Mouse (Mus musculus): Measurements from ENCODE around the gene Insr. TPM values are rescaled to one million over a fixed set of nuclear protein-coding genes. Genes with fewer than 3 reads are reported as not detected.
A peak's percentile ranks its signal among the peaks of the same experiment; 100 is the strongest.
"Not testable (repeated sequence)": the region's sequence is repeated elsewhere in the genome, so short reads cannot be mapped to it uniquely, and the experiment has no call there.

Insr gene
- polyA plus RNA-seq (2015; fragmentation: Nextera tagmentation; extraction: Ambion mirVana): 48.6 and 54.1 TPM in 2 replicates

GRCm38 (mm10) chr8:3278934-3279720 is at the start of gene Insr:
Insr (minus strand) TSS chr8:3279617.
- peak; percentile 95 for ATAC-seq
- H3K27me3 ChIP-seq (ENCODE audit: control insufficient read depth, insufficient read depth, low read depth, low read length): no peaks in the 10 kb centered on the region

GRCm38 (mm10) chr8:3327538-3328245 is 48.3 kb upstream of the Insr start:
- Histone ChIP-seq H3K4me3 (ENCODE audit: low read depth, low read length) (no peak overlapping the region), H3K9ac (ENCODE audit: low read depth, low read length) (no peak overlapping the region), H3K27me3 (ENCODE audit: control insufficient read depth, insufficient read depth, low read depth, low read length) (no peaks in the 10 kb centered on the region), H3K36me3 (ENCODE audit: control insufficient read depth, insufficient read depth, low read length) (no peaks in the 10 kb centered on the region), H3K4me1 (ENCODE audit: control insufficient read depth, insufficient read depth, low read length) (no peaks in the 10 kb centered on the region), H3K27ac (ENCODE audit: low read length) (no peak overlapping the region), H3K9me3 (replicated peaks; ENCODE audit: control insufficient read depth, low read length, poor library complexity, severe bottlenecking) (no peaks in the 10 kb centered on the region), H3K4me2 (ENCODE audit: low read length) (no peak overlapping the region)
- ATAC-seq: no peak
- 72% methylated on average over 8 of the region's 8 CpGs for WGBS

More at GRCm38 (mm10) chr8:3278934-3279720, at the start of gene Insr:
- under 1% methylated on average over 60 of the region's 61 CpGs for WGBS
- Histone ChIP-seq H3K27ac (ENCODE audit: low read length) (peak within 1 kb of the TSS; percentile 81), H3K36me3 (ENCODE audit: control insufficient read depth, insufficient read depth, low read length) (no peaks in the 10 kb centered on the region), H3K9me3 (replicated peaks; ENCODE audit: control insufficient read depth, low read length, poor library complexity, severe bottlenecking) (no peaks in the 10 kb centered on the region), H3K4me3 (ENCODE audit: low read depth, low read length) (peak within 1 kb of the TSS; percentile 92), H3K4me1 (ENCODE audit: control insufficient read depth, insufficient read depth, low read length) (peaks cover 26% of the 10 kb centered on the region), H3K4me2 (ENCODE audit: low read length) (peak within 1 kb of the TSS; percentile 85), H3K9ac (ENCODE audit: low read depth, low read length) (peak within 1 kb of the TSS; percentile 97)

- Histone ChIP-seq H3K9ac (ENCODE audit: low read depth, low read length) (no peak overlapping the region), H3K4me1 (ENCODE audit: control insufficient read depth, insufficient read depth, low read length) (no peaks in the 10 kb centered on the region), H3K36me3 (ENCODE audit: control insufficient read depth, insufficient read depth, low read length) (no peaks in the 10 kb centered on the region), H3K27ac (ENCODE audit: low read length) (no peak overlapping the region), H3K9me3 (replicated peaks; ENCODE audit: control insufficient read depth, low read length, poor library complexity, severe bottlenecking) (no peaks in the 10 kb centered on the region), H3K4me2 (ENCODE audit: low read length) (no peak overlapping the region), H3K4me3 (ENCODE audit: low read depth, low read length) (no peak overlapping the region), H3K27me3 (ENCODE audit: control insufficient read depth, insufficient read depth, low read depth, low read length) (no peaks in the 10 kb centered on the region)
- no peak for ATAC-seq
- WGBS: 81% methylated on average over 1 of the region's 1 CpGs
These were observed 47.6 kb upstream of the Insr start for GRCm38 (mm10) chr8:3327056-3327455.

- no peak overlapping the region for H3K9ac ChIP-seq (ENCODE audit: low read depth, low read length)
- ATAC-seq: no peak
- H3K36me3 ChIP-seq (ENCODE audit: control insufficient read depth, insufficient read depth, low read length): no peaks in the 10 kb centered on the region
- no peaks in the 10 kb centered on the region for H3K4me1 ChIP-seq (ENCODE audit: control insufficient read depth, insufficient read depth, low read length)
- H3K9me3 ChIP-seq (replicated peaks; ENCODE audit: control insufficient read depth, low read length, poor library complexity, severe bottlenecking): no peaks in the 10 kb centered on the region
- no peak overlapping the region for H3K4me2 ChIP-seq (ENCODE audit: low read length)
- no peaks in the 10 kb centered on the region for H3K27me3 ChIP-seq (ENCODE audit: control insufficient read depth, insufficient read depth, low read depth, low read length)
- H3K27ac ChIP-seq (ENCODE audit: low read length): no peak overlapping the region
- H3K4me3 ChIP-seq (ENCODE audit: low read depth, low read length): no peak overlapping the region
- WGBS: 91% methylated on average over 2 of the region's 2 CpGs
These were observed 44.8 kb upstream of the Insr start for GRCm38 (mm10) chr8:3324253-3324652.

- H3K4me3 ChIP-seq (ENCODE audit: low read depth, low read length); H3K27me3 ChIP-seq (ENCODE audit: control insufficient read depth, insufficient read depth, low read depth, low read length); H3K9me3 ChIP-seq (replicated peaks; ENCODE audit: control insufficient read depth, low read length, poor library complexity, severe bottlenecking); H3K27ac ChIP-seq (ENCODE audit: low read length); H3K9ac ChIP-seq (ENCODE audit: low read depth, low read length); ATAC-seq; H3K36me3 ChIP-seq (ENCODE audit: control insufficient read depth, insufficient read depth, low read length); H3K4me2 ChIP-seq (ENCODE audit: low read length); H3K4me1 ChIP-seq (ENCODE audit: control insufficient read depth, insufficient read depth, low read length): not testable (repeated sequence)
- 93% methylated on average over 8 of the region's 11 CpGs for WGBS
These were observed 39.9 kb upstream of the Insr start for GRCm38 (mm10) chr8:3319267-3319666.

- H3K36me3 ChIP-seq (ENCODE audit: control insufficient read depth, insufficient read depth, low read length): no peaks in the 10 kb centered on the region
- H3K27me3 ChIP-seq (ENCODE audit: control insufficient read depth, insufficient read depth, low read depth, low read length): no peaks in the 10 kb centered on the region
- 87% methylated on average over 5 of the region's 5 CpGs for WGBS
- no peak for ATAC-seq
- no peak overlapping the region for H3K27ac ChIP-seq (ENCODE audit: low read length)
- no peak overlapping the region for H3K4me2 ChIP-seq (ENCODE audit: low read length)
- no peak overlapping the region for H3K9ac ChIP-seq (ENCODE audit: low read depth, low read length)
- no peaks in the 10 kb centered on the region for H3K4me1 ChIP-seq (ENCODE audit: control insufficient read depth, insufficient read depth, low read length)
- H3K9me3 ChIP-seq (replicated peaks; ENCODE audit: control insufficient read depth, low read length, poor library complexity, severe bottlenecking): no peaks in the 10 kb centered on the region
- no peak overlapping the region for H3K4me3 ChIP-seq (ENCODE audit: low read depth, low read length)
These were observed 37.2 kb upstream of the Insr start for GRCm38 (mm10) chr8:3316585-3316984.

- H3K27me3 ChIP-seq (ENCODE audit: control insufficient read depth, insufficient read depth, low read depth, low read length): no peaks in the 10 kb centered on the region
- no peak overlapping the region for H3K4me2 ChIP-seq (ENCODE audit: low read length)
- H3K9ac ChIP-seq (ENCODE audit: low read depth, low read length): no peak overlapping the region
- H3K4me3 ChIP-seq (ENCODE audit: low read depth, low read length): no peak overlapping the region
- WGBS: 61% methylated on average over 2 of the region's 2 CpGs
- H3K9me3 ChIP-seq (replicated peaks; ENCODE audit: control insufficient read depth, low read length, poor library complexity, severe bottlenecking): no peaks in the 10 kb centered on the region
- no peaks in the 10 kb centered on the region for H3K4me1 ChIP-seq (ENCODE audit: control insufficient read depth, insufficient read depth, low read length)
- H3K27ac ChIP-seq (ENCODE audit: low read length): no peak overlapping the region
- ATAC-seq: no peak
- H3K36me3 ChIP-seq (ENCODE audit: control insufficient read depth, insufficient read depth, low read length): no peaks in the 10 kb centered on the region
These were observed 34.9 kb upstream of the Insr start for GRCm38 (mm10) chr8:3314345-3314744.

- WGBS: 82% methylated on average over 3 of the region's 3 CpGs
- H3K27ac ChIP-seq (ENCODE audit: low read length): no peak overlapping the region
These were observed 34.4 kb upstream of the Insr start for GRCm38 (mm10) chr8:3313843-3314242.

GRCm38 (mm10) chr8:3313417-3313816 is 34.0 kb upstream of the Insr start:
- H3K4me1 ChIP-seq (ENCODE audit: control insufficient read depth, insufficient read depth, low read length); H3K27me3 ChIP-seq (ENCODE audit: control insufficient read depth, insufficient read depth, low read depth, low read length); ATAC-seq; H3K4me3 ChIP-seq (ENCODE audit: low read depth, low read length); H3K27ac ChIP-seq (ENCODE audit: low read length); H3K4me2 ChIP-seq (ENCODE audit: low read length); H3K9ac ChIP-seq (ENCODE audit: low read depth, low read length); H3K9me3 ChIP-seq (replicated peaks; ENCODE audit: control insufficient read depth, low read length, poor library complexity, severe bottlenecking); H3K36me3 ChIP-seq (ENCODE audit: control insufficient read depth, insufficient read depth, low read length): not testable (repeated sequence)
- 90% methylated on average over 1 of the region's 1 CpGs for WGBS

More at GRCm38 (mm10) chr8:3313843-3314242, 34.4 kb upstream of the Insr start:
- Histone ChIP-seq H3K4me1 (ENCODE audit: control insufficient read depth, insufficient read depth, low read length) (no peaks in the 10 kb centered on the region), H3K27me3 (ENCODE audit: control insufficient read depth, insufficient read depth, low read depth, low read length) (no peaks in the 10 kb centered on the region), H3K9me3 (replicated peaks; ENCODE audit: control insufficient read depth, low read length, poor library complexity, severe bottlenecking) (no peaks in the 10 kb centered on the region), H3K4me2 (ENCODE audit: low read length) (no peak overlapping the region), H3K4me3 (ENCODE audit: low read depth, low read length) (no peak overlapping the region), H3K36me3 (ENCODE audit: control insufficient read depth, insufficient read depth, low read length) (no peaks in the 10 kb centered on the region), H3K9ac (ENCODE audit: low read depth, low read length) (no peak overlapping the region)
- ATAC-seq: no peak
